Mouse (Mus musculus) liver, embryonic 14.5 days (tissue): Measurements from ENCODE around the gene Ntm. TPM values are rescaled to one million over a fixed set of nuclear protein-coding genes. Genes with fewer than 3 reads are reported as not detected.

ENCODE experiments used
- ATAC-seq: fragments of 200-750 bp; cut with Nextera tagmentation; 2 replicates; pipeline ENCODE4 v1.8.0; 2017; ENCODE audit warnings: moderate number of reproducible peaks, mild to moderate bottlenecking, moderate library complexity; ENCODE audit not compliant: insufficient read depth
- DNase-seq, 3 experiments: peaks; one replicate each; pipeline ENCODE4 v3.0.0-alpha.2; 2012 to 2013; ENCODE audit warnings: low read depth in 3 of 3, low spot score in 3 of 3
- H3K27ac ChIP-seq: fragments of 300-500 bp; sonication (generic); 2 replicates; pipeline ENCODE4 v1.5.1; 2014; ENCODE audit warnings: moderate library complexity, mild to moderate bottlenecking, control low read depth, inconsistent platforms
- H3K27me3 ChIP-seq: fragments of 300-500 bp; sonication (generic); 2 replicates; pipeline ENCODE4 v1.6.1; 2014; ENCODE audit warnings: mild to moderate bottlenecking, low read length, moderate library complexity; ENCODE audit not compliant: control insufficient read depth, insufficient read depth
- H3K36me3 ChIP-seq: fragments of 300-500 bp; sonication (generic); replicated peaks from 2 replicates; pipeline ENCODE4 v1.6.1; 2014; ENCODE audit warnings: low read depth; ENCODE audit not compliant: control insufficient read depth, insufficient read depth
- H3K4me1 ChIP-seq, 2 experiments: fragments of 200-500 bp in 1 of 2; fragments of 300-500 bp in 1 of 2; sonication (generic) in 1 of 2; replicated peaks; 2 replicates each; pipeline ENCODE4 v1.6.1; 2012 to 2014; ENCODE audit warnings: antibody characterized with exemption in 1 of 2, inconsistent platforms in 1 of 2, low read length in 1 of 2; ENCODE audit not compliant: control insufficient read depth in 2 of 2, insufficient read depth in 2 of 2
- H3K4me2 ChIP-seq: fragments of 300-500 bp; sonication (generic); 2 replicates; pipeline ENCODE4 v1.6.1; 2014; ENCODE audit warnings: low read depth, mild to moderate bottlenecking, control low read depth, moderate library complexity
- H3K4me3 ChIP-seq, 2 experiments: fragments of 200-500 bp in 1 of 2; fragments of 300-500 bp in 1 of 2; sonication (generic) in 1 of 2; 2 replicates each; pipeline ENCODE4 v1.5.1; 2012 to 2014; ENCODE audit warnings: low read depth in 2 of 2, low read length in 2 of 2, mild to moderate bottlenecking in 2 of 2, control low read depth in 1 of 2, inconsistent platforms in 1 of 2, moderate library complexity in 1 of 2; ENCODE audit not compliant: insufficient read depth in 1 of 2
- H3K9ac ChIP-seq: fragments of 300-500 bp; sonication (generic); replicated peaks from 2 replicates; pipeline ENCODE4 v1.6.1; 2014; ENCODE audit warnings: mild to moderate bottlenecking, control low read depth, moderate library complexity
- H3K9me3 ChIP-seq: fragments of 300-500 bp; sonication (generic); 2 replicates; pipeline ENCODE4 v1.6.1; 2016; ENCODE audit warnings: low read length, mixed read lengths; ENCODE audit not compliant: control insufficient read depth
- CTCF ChIP-seq: IDR thresholded peaks from 2 replicates; pipeline ENCODE4 v1.5.1; 2016; ENCODE audit warnings: antibody characterized with exemption, low read depth, control low read depth
- EP300 ChIP-seq: IDR thresholded peaks from 2 replicates; pipeline ENCODE4 v1.6.1; 2016; ENCODE audit warnings: antibody characterized with exemption, low read depth
- WGBS: fragments of 180-500 bp; shearing (Covaris S2); extraction: QIAGEN DNeasy Blood & Tissue Kit; methylation state at CpG from one replicate; pipeline ENCODE4 v1.1.7; 2014; ENCODE audit not compliant: insufficient replicate concordance; 5-methylcytosine and 5-hydroxymethylcytosine counted together
- polyA plus RNA-seq, 2 experiments: library from polyadenylated mRNA; depleted of rRNA in 1 of 2; stranded (reverse) in 1 of 2; unstranded in 1 of 2; fragments of >200 nt; fragmentation: Nextera tagmentation in 1 of 2; extraction: Ambion mirVana in 1 of 2; gene quantifications; 2 replicates each; pipeline versions ENCODE4 v1.2.1 to v1.2.3; 2012 to 2014

Ntm gene
- polyA plus RNA-seq, 2 experiments: 0.21 to 0.30 TPM

DNA sequence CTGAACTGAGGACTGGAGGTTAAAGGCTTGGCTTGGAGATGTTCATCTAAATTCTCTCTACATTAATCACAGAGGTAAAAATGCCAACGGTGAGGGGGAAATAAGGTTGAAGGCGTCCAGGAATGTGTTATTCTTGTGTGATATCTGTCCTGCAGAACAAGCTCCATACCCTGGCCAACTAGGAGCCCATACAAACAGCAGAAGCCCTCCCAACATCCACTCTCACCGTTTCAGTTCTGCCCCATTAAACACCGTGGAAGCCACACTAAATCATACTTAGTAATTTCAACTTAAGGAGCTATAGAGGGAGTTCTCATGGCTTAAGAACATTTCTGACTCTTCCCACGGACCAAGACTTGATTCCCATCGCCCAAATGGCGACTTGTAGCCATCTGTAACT lies 620.6 kb downstream of the Ntm start:
- Histone ChIP-seq H3K36me3 (no peaks in the 10 kb centered on the region), H3K9me3 (no peaks in the 10 kb centered on the region), H3K27me3 (no peaks in the 10 kb centered on the region), H3K4me2 (no peak overlapping the region), H3K4me3 (no peak overlapping the region), H3K9ac (no peak overlapping the region), H3K27ac (no peak overlapping the region), H3K4me1 (no peaks in the 10 kb centered on the region)
- no peak for TF ChIP-seq CTCF
- TF ChIP-seq EP300: no peak
- DNase-seq: no peak
- ATAC-seq: no peak
- 42% methylated on average over 7 of the region's 7 CpGs for WGBS

- H3K4me3 ChIP-seq: no peak overlapping the region
- H3K27me3 ChIP-seq: no peaks in the 10 kb centered on the region
- H3K36me3 ChIP-seq: no peaks in the 10 kb centered on the region
- ATAC-seq (no peak), DNase-seq (no peak)
- no peak overlapping the region for H3K27ac ChIP-seq
- no peaks in the 10 kb centered on the region for H3K9me3 ChIP-seq
- no peak overlapping the region for H3K4me2 ChIP-seq
- WGBS: 59% methylated on average over 3 of the region's 3 CpGs
- TF ChIP-seq EP300: no peak
- no peak for TF ChIP-seq CTCF
- H3K4me1 ChIP-seq: no peaks in the 10 kb centered on the region
- no peak overlapping the region for H3K9ac ChIP-seq
These were observed 621.6 kb downstream of the Ntm start for GRCm38 (mm10) chr9:29341292-29341691.

DNA sequence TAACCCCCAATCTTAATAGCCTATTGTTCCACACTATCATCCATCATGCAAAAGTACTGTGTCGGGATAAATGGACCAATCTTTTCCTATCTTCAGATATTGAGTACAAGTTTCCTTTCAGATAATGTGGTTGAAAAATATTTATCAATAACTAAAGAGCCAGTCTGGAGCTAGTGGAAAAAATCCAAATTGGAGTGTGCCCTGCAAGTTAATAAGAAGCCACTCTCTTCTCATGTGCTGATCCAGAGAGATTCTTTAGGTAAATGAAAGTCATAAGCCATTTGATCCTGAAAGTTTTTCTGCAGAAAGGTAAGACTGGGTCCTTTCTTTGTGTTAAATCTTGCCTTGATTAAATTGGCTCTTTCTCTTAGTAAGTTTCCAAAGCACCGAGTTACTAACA lies 627.3 kb downstream of the Ntm start:
- H3K27ac ChIP-seq: no peak overlapping the region
- no peak overlapping the region for H3K4me2 ChIP-seq
- no peaks in the 10 kb centered on the region for H3K4me1 ChIP-seq
- H3K36me3 ChIP-seq: no peaks in the 10 kb centered on the region
- DNase-seq (no peak), ATAC-seq (no peak)
- no peaks in the 10 kb centered on the region for H3K9me3 ChIP-seq
- H3K9ac ChIP-seq: no peak overlapping the region
- H3K4me3 ChIP-seq: no peak overlapping the region
- no peaks in the 10 kb centered on the region for H3K27me3 ChIP-seq
- TF ChIP-seq EP300 (no peak), CTCF (no peak)
- 62% methylated on average over 2 of the region's 2 CpGs for WGBS

DNA sequence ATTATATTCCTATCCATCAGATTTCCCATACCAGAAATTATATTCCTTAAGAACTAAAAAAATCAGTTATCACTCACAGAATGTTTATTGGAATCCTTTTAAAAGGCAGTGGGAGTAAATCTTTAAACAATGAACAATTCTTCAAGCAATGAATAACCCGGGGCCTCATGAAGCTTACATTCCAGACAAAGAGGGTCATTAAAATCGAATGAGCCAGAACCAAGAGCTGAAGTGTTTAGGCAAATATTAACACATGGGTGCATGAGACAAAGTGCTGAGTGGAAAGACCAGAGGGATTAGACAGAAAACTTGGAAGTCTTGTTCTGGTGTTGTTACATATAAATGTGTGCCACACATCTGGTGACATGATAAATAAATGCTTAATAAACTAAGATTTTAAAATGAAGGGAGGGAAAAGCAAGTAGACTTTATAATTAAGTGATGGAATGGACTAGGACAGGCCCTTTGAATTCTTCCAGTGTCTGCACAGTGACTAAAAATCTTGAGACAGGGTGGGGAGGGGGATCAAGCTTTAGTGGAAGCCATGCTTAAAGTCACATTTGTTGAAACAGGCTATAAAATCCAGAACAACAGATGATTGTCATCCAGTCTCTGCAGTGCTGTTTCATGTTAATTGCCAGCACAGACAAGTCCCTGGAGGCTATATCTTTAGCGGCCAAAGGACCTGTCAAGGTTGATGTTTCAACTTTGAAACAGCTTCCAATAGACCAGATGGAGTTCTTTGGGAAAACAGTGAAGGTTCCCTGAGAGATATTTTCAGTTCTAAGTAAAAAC lies 630.4 kb downstream of the Ntm start:
- H3K27me3 ChIP-seq: no peaks in the 10 kb centered on the region
- WGBS: 46% methylated on average over 3 of the region's 3 CpGs
- ATAC-seq (no peak), DNase-seq (no peak)
- no peaks in the 10 kb centered on the region for H3K9me3 ChIP-seq
- no peaks in the 10 kb centered on the region for H3K4me1 ChIP-seq
- H3K36me3 ChIP-seq: no peaks in the 10 kb centered on the region
- H3K9ac ChIP-seq: no peak overlapping the region
- H3K4me2 ChIP-seq: no peak overlapping the region
- H3K27ac ChIP-seq: no peak overlapping the region
- TF ChIP-seq CTCF (no peak), EP300 (no peak)
- no peak overlapping the region for H3K4me3 ChIP-seq

- no peak for TF ChIP-seq CTCF
- no peak for TF ChIP-seq EP300
- no peaks in the 10 kb centered on the region for H3K9me3 ChIP-seq
- H3K9ac ChIP-seq: no peak overlapping the region
- H3K4me2 ChIP-seq: no peak overlapping the region
- no peaks in the 10 kb centered on the region for H3K4me1 ChIP-seq
- no peak overlapping the region for H3K27ac ChIP-seq
- H3K36me3 ChIP-seq: no peaks in the 10 kb centered on the region
- H3K4me3 ChIP-seq: no peak overlapping the region
- H3K27me3 ChIP-seq: no peaks in the 10 kb centered on the region
- no peak for ATAC-seq
- 49% methylated on average over 3 of the region's 3 CpGs for WGBS
- DNase-seq: no peak
These were observed 632.5 kb downstream of the Ntm start for GRCm38 (mm10) chr9:29330486-29330885.
